Mouse (Mus musculus) limb, embryonic 15.5 days (tissue): ENCODE results near the gene Megf6. TPM values are rescaled to one million over a fixed set of nuclear protein-coding genes. Genes with fewer than 3 reads are reported as not detected.

ENCODE experiments used
- ATAC-seq: fragments of 200-750 bp; cut with Nextera tagmentation; 2 replicates; pipeline ENCODE4 v1.8.0; 2017; ENCODE audit warnings: low read depth, moderate TSS enrichment; ENCODE audit not compliant: insufficient number of reproducible peaks, low FRiP score, low TSS enrichment
- H3K27ac ChIP-seq: fragments of 300-500 bp; sonication (generic); 2 replicates; pipeline ENCODE4 v1.5.1; 2015; ENCODE audit warnings: moderate library complexity, mild to moderate bottlenecking, inconsistent platforms
- H3K27me3 ChIP-seq: fragments of 300-500 bp; sonication (generic); 2 replicates; pipeline ENCODE4 v1.6.1; 2015; ENCODE audit warnings: inconsistent platforms
- H3K36me3 ChIP-seq: fragments of 300-500 bp; sonication (generic); 2 replicates; pipeline ENCODE4 v1.6.1; 2015; ENCODE audit warnings: inconsistent platforms
- H3K4me1 ChIP-seq: fragments of 300-500 bp; sonication (generic); 2 replicates; pipeline ENCODE4 v1.6.1; 2015; ENCODE audit warnings: inconsistent platforms
- H3K4me2 ChIP-seq: fragments of 300-500 bp; sonication (generic); 2 replicates; pipeline ENCODE4 v1.6.1; 2015; ENCODE audit warnings: mild to moderate bottlenecking, inconsistent platforms
- H3K4me3 ChIP-seq: fragments of 300-500 bp; sonication (generic); 2 replicates; pipeline ENCODE4 v1.5.1; 2015; ENCODE audit warnings: mild to moderate bottlenecking, inconsistent platforms
- H3K9ac ChIP-seq: fragments of 300-500 bp; sonication (generic); 2 replicates; pipeline ENCODE4 v1.6.1; 2015; ENCODE audit warnings: inconsistent platforms
- H3K9me3 ChIP-seq: fragments of 300-500 bp; sonication (generic); 2 replicates; pipeline ENCODE4 v1.6.1; 2016; ENCODE audit warnings: inconsistent platforms
- WGBS: fragments of 180-500 bp; shearing (Covaris S2); methylation state at CpG from one replicate; pipeline ENCODE4 v1.1.7; 2015; 5-methylcytosine and 5-hydroxymethylcytosine counted together
- polyA plus RNA-seq: library from polyadenylated mRNA; unstranded; fragments of >200 nt; fragmentation: Nextera tagmentation; extraction: Ambion mirVana; gene quantifications from 2 replicates; pipeline ENCODE4 v1.2.1, GENCODE M21; 2015

The Megf6 gene
- polyA plus RNA-seq = 104 and 110 TPM in 2 replicates

DNA sequence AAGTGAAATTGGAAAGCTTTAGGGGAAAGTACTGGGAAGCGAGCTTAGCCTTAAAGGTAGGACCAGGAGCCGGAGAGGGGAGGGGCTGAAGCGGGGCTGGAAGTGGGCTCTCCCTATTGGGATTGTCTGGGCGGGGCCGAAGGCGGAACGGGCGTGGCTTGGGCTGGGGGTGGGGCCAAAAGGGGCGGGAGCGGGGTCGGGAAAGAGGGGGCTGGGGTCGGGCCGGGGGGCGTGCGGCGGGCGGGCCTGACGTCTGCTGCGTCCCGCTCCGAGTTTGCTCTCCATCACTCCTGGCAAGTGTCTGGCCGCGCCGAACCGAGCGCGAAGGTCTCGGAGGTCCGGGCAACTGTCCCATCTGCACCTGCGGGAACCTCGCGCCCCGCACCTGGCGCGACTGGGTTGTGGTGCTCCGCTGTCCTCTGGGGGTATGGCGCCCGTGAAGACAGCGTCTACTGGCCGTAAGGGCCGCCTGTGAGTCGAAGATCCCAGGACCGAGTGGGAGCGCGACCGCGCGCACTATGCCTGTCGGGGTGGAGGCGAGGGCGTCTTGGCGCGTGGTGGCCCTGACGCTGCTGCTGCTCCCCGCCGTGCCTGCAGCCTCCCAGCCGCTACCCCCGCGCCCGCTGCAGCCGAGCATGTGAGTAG, at the start of gene Megf6:
Gene Megf6, plus strand, starts transcription at position 225 of the 645 bp plus-strand sequence.
- peak within 1 kb of the TSS; percentile 44 for H3K9ac ChIP-seq
- H3K27ac ChIP-seq = peak within 1 kb of the TSS; percentile 67
- H3K27me3 ChIP-seq = peaks cover 34% of the 10 kb centered on the region
- under 1% methylated on average over 53 of the region's 61 CpGs for WGBS
- peak within 1 kb of the TSS; percentile 64 for H3K4me3 ChIP-seq
- peaks cover 47% of the 10 kb centered on the region for H3K4me1 ChIP-seq
- H3K36me3 ChIP-seq = no peaks in the 10 kb centered on the region
- H3K4me2 ChIP-seq = peak within 1 kb of the TSS; percentile 99
- no peaks in the 10 kb centered on the region for H3K9me3 ChIP-seq
- ATAC-seq = peak; percentile 66

DNA sequence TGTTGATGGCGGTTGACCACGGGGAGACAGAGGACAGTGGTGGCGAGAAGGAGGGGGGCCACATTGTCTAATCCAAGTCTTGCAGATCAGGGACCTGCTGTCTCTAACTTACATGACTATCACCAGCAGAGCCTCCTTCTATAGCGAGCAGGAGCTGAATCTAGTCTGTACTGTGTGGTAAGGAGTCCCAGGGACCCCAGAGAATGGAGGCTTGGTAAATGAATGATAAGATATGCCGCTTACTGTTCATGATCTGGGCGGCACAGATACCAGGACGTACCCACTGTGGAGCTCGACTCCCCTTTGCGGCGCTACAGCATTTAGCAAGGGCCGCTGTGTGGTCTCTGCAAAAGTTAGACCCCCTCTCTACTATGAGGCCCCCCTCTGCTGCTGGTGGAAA, 48.7 kb upstream of the Megf6 start:
- Histone ChIP-seq H3K27ac (no peak overlapping the region), H3K4me3 (no peak overlapping the region), H3K9ac (no peak overlapping the region), H3K27me3 (peaks cover 20% of the 10 kb centered on the region), H3K36me3 (no peaks in the 10 kb centered on the region), H3K4me2 (no peak overlapping the region), H3K9me3 (no peaks in the 10 kb centered on the region), H3K4me1 (no peaks in the 10 kb centered on the region)
- WGBS = 76% methylated on average over 11 of the region's 11 CpGs
- no peak for ATAC-seq

DNA sequence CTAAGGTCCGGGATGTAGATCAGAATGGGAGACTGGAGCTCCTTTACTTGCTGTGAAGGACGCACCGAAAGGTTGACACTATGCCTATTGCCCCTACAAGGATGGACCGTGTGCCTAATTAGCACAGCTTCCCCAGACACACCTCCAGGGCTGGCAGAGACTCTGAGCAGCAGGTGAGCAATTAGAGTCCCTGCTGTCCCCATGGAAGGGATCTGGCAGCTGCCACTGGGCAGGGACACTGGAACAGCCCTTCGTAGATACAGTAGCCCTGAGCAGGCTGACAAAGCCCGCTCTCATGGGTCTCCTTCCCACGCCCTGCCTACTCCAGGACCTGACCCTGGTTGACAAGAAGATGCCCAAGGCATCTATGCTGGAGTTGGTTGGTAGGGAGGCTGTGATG, 48.2 kb upstream of the Megf6 start:
- no peaks in the 10 kb centered on the region for H3K9me3 ChIP-seq
- H3K9ac ChIP-seq = no peak overlapping the region
- H3K36me3 ChIP-seq = no peaks in the 10 kb centered on the region
- 72% methylated on average over 7 of the region's 7 CpGs for WGBS
- H3K4me2 ChIP-seq = no peak overlapping the region
- no peak overlapping the region for H3K4me3 ChIP-seq
- ATAC-seq = no peak
- H3K4me1 ChIP-seq = no peaks in the 10 kb centered on the region
- H3K27ac ChIP-seq = no peak overlapping the region
- peaks cover 23% of the 10 kb centered on the region for H3K27me3 ChIP-seq

DNA sequence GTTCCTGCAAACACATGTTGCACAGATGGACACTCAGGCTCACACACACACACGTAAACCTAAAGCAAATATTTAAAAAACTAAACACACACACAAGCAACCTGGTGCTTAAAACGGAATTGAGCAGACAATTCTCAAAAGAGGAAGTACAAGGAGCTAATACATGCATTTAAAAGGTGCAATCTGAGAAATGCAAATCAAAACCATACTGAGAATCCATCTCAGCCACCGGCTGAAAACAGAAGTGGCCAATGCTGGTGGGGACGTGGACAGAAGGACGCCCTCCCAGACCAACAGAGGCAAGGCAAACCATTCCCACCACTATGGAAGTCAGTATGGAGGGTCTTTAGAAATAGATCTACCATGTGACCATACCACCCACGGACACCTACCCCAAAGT, 47.0 kb upstream of the Megf6 start:
- Histone ChIP-seq H3K27ac (no peak overlapping the region), H3K27me3 (peaks cover 26% of the 10 kb centered on the region), H3K4me3 (no peak overlapping the region), H3K4me2 (no peak overlapping the region), H3K36me3 (no peaks in the 10 kb centered on the region), H3K4me1 (no peaks in the 10 kb centered on the region), H3K9ac (no peak overlapping the region), H3K9me3 (no peaks in the 10 kb centered on the region)
- ATAC-seq = no peak
- WGBS = 64% methylated on average over 6 of the region's 6 CpGs

DNA sequence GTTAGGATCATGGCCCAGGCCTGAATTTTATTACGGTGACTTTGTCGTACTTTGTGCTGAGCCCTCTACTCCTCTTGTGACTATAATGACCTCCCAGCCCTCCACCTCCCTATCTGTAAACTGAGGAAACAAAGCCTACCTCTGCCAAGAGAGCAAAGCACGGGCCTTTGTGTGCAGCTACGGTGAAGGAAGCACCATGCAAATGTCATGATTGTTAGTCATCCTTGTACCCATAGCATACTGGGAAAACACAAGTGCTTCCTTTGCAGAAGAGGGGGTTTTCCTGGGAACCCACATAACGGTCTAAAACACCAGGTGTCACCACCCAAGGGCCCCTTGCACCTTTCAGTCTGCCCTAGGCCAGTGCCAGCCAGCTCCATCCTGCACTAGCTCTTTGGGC, 45.3 kb upstream of the Megf6 start:
- no peaks in the 10 kb centered on the region for H3K9me3 ChIP-seq
- H3K4me1 ChIP-seq = no peaks in the 10 kb centered on the region
- H3K9ac ChIP-seq = no peak overlapping the region
- no peak overlapping the region for H3K4me2 ChIP-seq
- WGBS = 62% methylated on average over 5 of the region's 5 CpGs
- H3K27ac ChIP-seq = no peak overlapping the region
- no peak for ATAC-seq
- H3K27me3 ChIP-seq = peaks cover 27% of the 10 kb centered on the region
- H3K4me3 ChIP-seq = no peak overlapping the region
- H3K36me3 ChIP-seq = no peaks in the 10 kb centered on the region

DNA sequence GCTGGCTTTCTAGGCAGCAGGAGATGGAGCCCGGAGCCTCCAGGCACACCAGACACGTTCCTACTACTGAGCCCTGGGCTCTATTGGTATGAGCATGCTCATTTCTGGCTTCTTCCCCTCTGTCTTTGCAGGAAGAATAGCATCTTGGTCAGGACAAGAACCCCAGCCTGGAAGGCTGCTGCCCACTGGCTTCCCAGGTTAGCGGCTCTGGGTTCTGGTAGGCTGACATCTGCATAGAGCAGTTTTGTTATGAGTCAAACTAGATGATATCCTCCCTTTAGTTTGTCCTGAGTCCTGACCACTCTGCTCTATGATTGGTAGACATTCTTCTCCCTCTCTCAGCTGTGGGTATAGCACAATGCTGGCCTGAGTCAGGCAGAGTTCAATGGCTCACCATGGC, 43.3 kb upstream of the Megf6 start:
- peaks cover 26% of the 10 kb centered on the region for H3K27me3 ChIP-seq
- H3K4me3 ChIP-seq = no peak overlapping the region
- no peak overlapping the region for H3K9ac ChIP-seq
- H3K4me1 ChIP-seq = no peaks in the 10 kb centered on the region
- H3K36me3 ChIP-seq = no peaks in the 10 kb centered on the region
- 62% methylated on average over 3 of the region's 3 CpGs for WGBS
- no peaks in the 10 kb centered on the region for H3K9me3 ChIP-seq
- ATAC-seq = no peak
- H3K27ac ChIP-seq = no peak overlapping the region
- no peak overlapping the region for H3K4me2 ChIP-seq

DNA sequence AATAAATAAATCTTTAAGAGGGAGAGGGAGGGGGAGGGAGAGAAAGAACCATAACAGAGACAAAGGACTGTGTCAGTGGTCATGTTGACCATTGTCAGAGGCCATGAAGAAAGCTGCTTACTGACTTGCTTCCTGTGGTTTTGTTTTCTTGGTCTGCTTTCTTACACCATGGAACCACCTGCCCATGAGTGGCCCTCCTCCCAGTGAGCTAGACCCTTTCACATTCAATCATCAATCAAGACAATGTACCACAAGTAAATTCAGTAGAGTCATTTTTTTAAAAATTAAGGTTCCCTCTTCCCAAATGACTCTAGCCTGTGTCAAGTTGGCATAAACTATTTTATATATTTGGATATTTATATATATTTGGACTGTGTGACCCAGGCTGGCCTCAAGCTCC, 40.6 kb upstream of the Megf6 start:
- Histone ChIP-seq H3K9ac (no peak overlapping the region), H3K36me3 (no peaks in the 10 kb centered on the region), H3K4me3 (no peak overlapping the region), H3K4me2 (no peak overlapping the region), H3K27me3 (peaks cover 27% of the 10 kb centered on the region), H3K27ac (no peak overlapping the region), H3K9me3 (no peaks in the 10 kb centered on the region), H3K4me1 (no peaks in the 10 kb centered on the region)
- no peak for ATAC-seq

DNA sequence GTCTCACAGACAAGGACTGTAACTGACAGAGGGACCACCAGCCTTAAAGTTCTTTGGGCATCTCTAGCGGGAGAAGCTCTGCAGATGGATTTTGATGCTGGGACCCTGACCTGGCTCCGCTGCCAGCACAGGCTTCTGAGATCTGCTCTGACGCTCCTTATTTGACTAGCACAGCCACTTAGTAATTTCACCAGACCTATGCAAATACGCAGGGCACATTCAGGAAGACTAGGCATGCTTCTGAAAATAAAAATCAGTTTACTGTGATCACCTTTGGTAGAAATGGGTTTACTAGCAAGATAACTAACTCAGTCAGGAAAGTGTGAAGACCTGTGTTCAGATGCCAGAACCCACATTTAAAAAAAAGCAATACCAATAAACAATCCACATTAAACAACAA, 38.6 kb upstream of the Megf6 start:
- Histone ChIP-seq H3K9me3 (no peaks in the 10 kb centered on the region), H3K9ac (no peak overlapping the region), H3K27me3 (peaks cover 45% of the 10 kb centered on the region), H3K36me3 (no peaks in the 10 kb centered on the region), H3K4me1 (no peaks in the 10 kb centered on the region), H3K4me2 (no peak overlapping the region), H3K4me3 (no peak overlapping the region), H3K27ac (no peak overlapping the region)
- no peak for ATAC-seq
- 79% methylated on average over 4 of the region's 4 CpGs for WGBS

DNA sequence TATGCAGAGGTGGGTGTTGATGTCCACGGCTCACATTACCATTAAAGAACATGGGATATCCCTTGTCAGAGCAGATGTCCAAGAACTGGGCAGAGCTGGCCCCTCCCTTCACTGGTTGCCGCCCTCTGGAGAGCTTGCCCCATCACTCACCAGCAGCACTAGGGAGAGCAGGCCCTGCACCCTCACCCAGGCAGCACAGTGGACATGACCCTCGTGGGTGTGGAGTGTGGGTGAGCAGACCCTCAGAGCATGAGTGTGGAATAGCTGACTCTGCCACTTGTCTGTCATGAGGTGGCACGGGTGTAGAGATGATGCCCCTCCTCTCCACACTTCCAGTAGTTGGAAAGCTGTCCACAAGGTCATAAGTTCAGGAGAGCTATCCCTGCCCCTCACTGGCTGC, 35.7 kb upstream of the Megf6 start:
- H3K4me3 ChIP-seq = no peak overlapping the region
- no peak overlapping the region for H3K9ac ChIP-seq
- no peaks in the 10 kb centered on the region for H3K36me3 ChIP-seq
- H3K27ac ChIP-seq = no peak overlapping the region
- peaks cover 7% of the 10 kb centered on the region for H3K4me1 ChIP-seq
- H3K27me3 ChIP-seq = peaks cover 69% of the 10 kb centered on the region
- H3K9me3 ChIP-seq = no peaks in the 10 kb centered on the region
- H3K4me2 ChIP-seq = no peak overlapping the region
- ATAC-seq = 0 out of 2 replicates have a peak, but pooled peaks have one; percentile 20
- WGBS = 63% methylated on average over 4 of the region's 4 CpGs

DNA sequence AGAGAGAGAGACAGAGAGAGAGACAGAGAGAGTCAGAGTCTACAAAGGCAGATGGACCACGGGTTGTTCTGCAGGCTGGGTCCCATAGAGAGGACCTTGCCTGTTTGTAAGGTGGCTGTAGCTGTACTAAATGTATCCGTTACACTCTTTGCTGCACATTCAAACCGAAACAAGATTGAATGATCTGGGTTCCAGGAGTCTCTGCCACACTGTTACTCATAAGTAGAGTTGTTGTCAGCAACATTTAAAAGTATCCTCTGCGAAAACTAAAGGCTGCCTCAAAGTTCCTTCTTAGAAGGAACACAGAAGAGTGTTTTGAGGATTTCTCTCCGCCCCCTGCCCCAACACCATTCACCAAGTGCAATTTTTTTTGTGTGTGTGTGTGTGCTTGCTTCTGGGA, 33.4 kb upstream of the Megf6 start:
- Histone ChIP-seq H3K27me3 (peaks cover 81% of the 10 kb centered on the region), H3K4me3 (no peak overlapping the region), H3K9ac (no peak overlapping the region), H3K27ac (no peak overlapping the region), H3K4me2 (no peak overlapping the region), H3K36me3 (no peaks in the 10 kb centered on the region), H3K9me3 (no peaks in the 10 kb centered on the region), H3K4me1 (peaks cover 27% of the 10 kb centered on the region)
- ATAC-seq = no peak
- 63% methylated on average over 5 of the region's 5 CpGs for WGBS

DNA sequence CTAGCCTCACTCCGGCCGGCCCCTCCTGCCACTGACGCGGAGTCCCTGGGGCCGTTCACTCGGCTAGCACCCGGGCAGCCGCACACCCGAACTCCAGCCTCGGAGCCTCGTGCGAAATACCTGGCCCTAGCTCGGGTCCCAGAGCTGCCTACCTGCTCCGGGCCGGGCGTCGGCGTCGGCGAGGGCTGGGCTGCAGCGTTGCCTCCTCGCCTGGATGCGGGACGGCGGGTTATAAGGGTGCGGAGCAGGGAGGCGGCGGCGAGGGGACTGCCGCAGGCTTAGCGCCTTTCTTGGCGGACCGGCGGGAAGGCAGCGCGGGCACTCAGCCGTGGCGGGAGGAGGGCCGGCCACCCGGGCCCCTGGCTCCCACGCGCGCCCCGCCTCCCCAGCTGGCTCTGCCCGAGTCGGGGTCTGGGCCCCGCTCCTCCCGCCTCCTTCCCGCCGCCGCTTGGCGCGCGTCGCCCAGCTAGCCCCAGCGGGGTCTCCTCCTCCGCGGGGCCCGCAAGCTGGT, 30.8 kb upstream of the Megf6 start:
- Histone ChIP-seq H3K9ac (peak overlapping the region; percentile 39), H3K36me3 (no peaks in the 10 kb centered on the region), H3K27me3 (peaks cover 72% of the 10 kb centered on the region), H3K4me2 (peak overlapping the region; percentile 94), H3K4me3 (peak overlapping the region; percentile 47), H3K9me3 (no peaks in the 10 kb centered on the region), H3K27ac (no peak overlapping the region), H3K4me1 (peaks cover 36% of the 10 kb centered on the region)
- ATAC-seq = no peak
- WGBS = under 1% methylated on average over 53 of the region's 59 CpGs

DNA sequence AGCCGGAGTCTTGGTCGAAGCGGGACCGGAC, 30.5 kb upstream of the Megf6 start, which contains the start of gene Trp73:
Gene Trp73, minus strand, starts transcription at position 27 of the 31 bp plus-strand sequence.
- H3K9ac ChIP-seq = peak within 1 kb of the TSS; percentile 39
- H3K4me1 ChIP-seq = peaks cover 36% of the 10 kb centered on the region
- 0% methylated on average over 4 of the region's 4 CpGs for WGBS
- H3K4me3 ChIP-seq = peak within 1 kb of the TSS; percentile 47
- H3K27ac ChIP-seq = no peak within 1 kb of the TSS
- H3K4me2 ChIP-seq = peak within 1 kb of the TSS; percentile 94
- ATAC-seq = no peak
- no peaks in the 10 kb centered on the region for H3K9me3 ChIP-seq
- no peaks in the 10 kb centered on the region for H3K36me3 ChIP-seq
- peaks cover 69% of the 10 kb centered on the region for H3K27me3 ChIP-seq
